In the genomic region with DNA sequence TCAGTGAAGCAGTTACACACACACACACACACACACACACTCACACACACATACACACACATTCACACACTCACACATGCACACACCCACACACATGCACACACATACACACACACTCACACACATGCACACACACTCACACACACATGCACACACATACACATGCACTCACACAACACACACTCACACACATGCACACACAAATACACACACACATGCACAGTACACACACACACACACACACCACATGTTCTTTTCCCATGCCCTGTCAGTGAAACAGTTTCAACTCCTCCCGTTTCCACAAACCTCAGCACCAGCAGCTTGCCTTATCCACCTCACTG, we compare ENCODE assay signal across 8 mouse cellular contexts.
"Had no signal": no experiment of that assay in that cellular context is flagged by ENCODE, and none has a peak within 500 bp of the region (broad histone marks: within the 10 kb centered on the region; RNA-seq: fewer than 3 reads in every experiment).

No protein-coding gene starts in this region.

- H3K9ac ChIP-seq: lung, embryonic 15.5 days; neural tube, embryonic 13.5 days had no signal

- H3K4me1 ChIP-seq: lung, embryonic 15.5 days had no signal

- H3K4me3 ChIP-seq: lung, embryonic 15.5 days; neural tube, embryonic 13.5 days had no signal

- H3K36me3 ChIP-seq: lung, embryonic 15.5 days; neural tube, embryonic 13.5 days had no signal

- DNase-seq: kidney, postnatal 10 days; lung, postnatal 14 days; right cerebral cortex, postnatal 14 days; thymus, postnatal 36 days had no signal

- H3K4me2 ChIP-seq: lung, embryonic 15.5 days; neural tube, embryonic 13.5 days had no signal

- H3K9me3 ChIP-seq: lung, embryonic 15.5 days; neural tube, embryonic 13.5 days had no signal

- H3K27me3 ChIP-seq: lung, embryonic 15.5 days; neural tube, embryonic 13.5 days had no signal

- ATAC-seq: midbrain, embryonic 16.5 days had no signal

- H3K27ac ChIP-seq: lung, embryonic 15.5 days; macrophage; neural tube, embryonic 13.5 days had no signal
